Mouse (Mus musculus): Measurements from ENCODE around the gene Dhh. TPM values are rescaled to one million over a fixed set of nuclear protein-coding genes. Genes with fewer than 3 reads are reported as not detected.

Gene Dhh
- not detected in 4 replicates for total RNA-seq (2023)

GRCm38 (mm10) chr15:98897928-98898800 is at the start of gene Dhh:
Dhh (minus strand) TSS chr15:98898540.

DNA sequence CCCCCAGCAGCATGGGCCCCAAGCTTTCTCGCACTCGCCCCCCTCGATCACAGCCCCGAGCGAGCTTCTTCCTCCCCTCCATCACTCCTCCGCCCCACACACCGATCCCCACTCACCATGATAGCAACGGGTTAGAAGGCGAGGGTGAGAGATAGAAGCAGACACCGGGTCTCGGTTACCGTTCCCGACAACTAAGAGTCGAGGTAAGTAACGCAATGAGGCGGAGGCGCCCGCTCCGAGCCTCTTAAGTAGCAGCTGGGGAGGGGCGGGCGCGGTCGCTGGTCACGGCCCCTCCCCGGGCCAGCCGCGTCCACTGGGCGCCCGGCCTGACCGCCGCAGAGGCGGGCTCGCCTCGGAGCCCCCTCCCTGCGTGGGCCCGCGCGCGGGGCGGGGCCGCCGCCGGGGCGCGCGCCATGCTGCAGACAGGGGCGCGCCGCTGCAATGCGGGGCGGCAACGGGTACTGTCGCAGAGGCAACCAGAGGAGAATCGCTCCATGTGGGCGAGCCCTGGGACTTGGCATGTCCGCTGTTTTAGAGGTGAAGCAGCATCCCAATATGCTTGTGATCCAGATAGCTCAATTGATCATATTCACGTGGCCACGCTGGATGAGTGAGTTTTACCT is 36.0 kb upstream of the Dhh start, which contains the start of gene Tuba1b:
Gene Tuba1b, minus strand, starts transcription at position 349 of the 623 bp plus-strand sequence.

GRCm38 (mm10) chr15:98917538-98918498 is 19.5 kb upstream of the Dhh start, which contains the start of gene Lmbr1l:
Lmbr1l (minus strand) TSS chr15:98918231.

GRCm38 (mm10) chr15:98893940-98894745 is 4.2 kb downstream of the Dhh start, which contains the start of gene Rhebl1:
Rhebl1 (minus strand) TSS chr15:98894540.

DNA sequence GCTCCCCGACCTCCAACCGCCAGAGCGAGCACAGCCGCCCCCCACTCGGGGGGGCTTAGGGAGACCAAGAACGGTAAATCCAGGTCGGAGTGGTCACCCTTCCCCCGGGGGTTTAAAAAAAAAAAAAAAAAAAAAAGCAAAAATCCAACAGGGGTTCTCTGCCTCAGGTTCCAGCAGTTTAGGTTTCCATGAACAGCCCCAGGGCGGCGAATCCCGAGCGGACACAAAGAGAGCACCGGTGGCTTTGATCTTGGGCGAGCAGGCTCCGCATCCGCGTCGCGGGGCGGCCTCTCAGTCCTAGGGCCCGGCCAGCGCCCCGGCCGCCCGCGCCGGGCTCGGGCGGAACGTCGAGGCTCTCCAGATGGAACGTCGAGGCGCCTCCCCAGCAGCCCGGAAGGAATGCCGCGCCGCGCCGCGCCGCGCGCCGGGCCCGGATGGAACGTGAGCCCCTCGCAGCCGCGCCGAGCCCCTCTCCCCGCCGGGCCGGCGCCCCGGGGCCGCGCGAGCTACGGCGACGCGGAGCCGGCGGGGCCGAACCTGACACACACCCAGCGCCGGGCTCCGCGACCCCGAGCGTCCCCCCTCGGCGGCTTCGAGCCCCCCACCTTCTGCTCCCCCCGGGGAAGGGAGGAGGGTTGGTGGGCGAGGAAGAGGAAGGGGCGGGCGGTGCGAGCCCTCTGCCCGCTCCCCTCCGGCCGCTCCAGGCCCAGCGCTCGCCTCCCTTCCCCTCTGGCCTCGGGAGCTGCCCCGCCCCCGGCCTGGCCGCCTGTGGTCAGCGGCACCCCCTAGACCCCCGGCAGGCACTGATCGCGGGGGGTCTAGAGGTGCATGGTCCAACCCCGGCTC is 27.0 kb downstream of the Dhh start, which contains the start of gene Kmt2d:
Gene Kmt2d, minus strand, starts transcription at position 135 of the 846 bp plus-strand sequence.

Other genes with a start within 250 kb of the Dhh start
- gene Ddx23, start 235.6 kb downstream of the Dhh start, total RNA-seq (2023) = 129 to 153 TPM (median 138 TPM) in 4 replicates
- gene Rnd1, start 221.1 kb downstream of the Dhh start, total RNA-seq (2023) = 0.37 TPM in 1 of 4 replicates, not detected in the others
- not detected in 4 replicates for gene Ccdc65, start 190.3 kb downstream of the Dhh start, total RNA-seq (2023)
- 11.9 to 19.8 TPM (median 16.6 TPM) in 4 replicates for gene Fkbp11, start 170.3 kb downstream of the Dhh start, total RNA-seq (2023)
- gene Arf3, start 135.3 kb downstream of the Dhh start, total RNA-seq (2023) = 73.5 to 82.7 TPM (median 76.8 TPM) in 4 replicates
- 1.2 to 1.7 TPM (median 1.2 TPM) in 4 replicates for gene Wnt10b, start 120.4 kb downstream of the Dhh start, total RNA-seq (2023)
- gene Wnt1, start 108.7 kb downstream of the Dhh start, total RNA-seq (2023) = not detected in 4 replicates
- 0.30 to 0.75 TPM (median 0.51 TPM) in 4 replicates for gene Ddn, start 89.0 kb downstream of the Dhh start, total RNA-seq (2023)
- gene Prkag1, start 67.0 kb downstream of the Dhh start, total RNA-seq (2023) = 76.4 to 85.2 TPM (median 81.4 TPM) in 4 replicates
- gene Kmt2d, start 27.3 kb downstream of the Dhh start, total RNA-seq (2023) = 186 to 196 TPM (median 194 TPM) in 4 replicates
- gene Rhebl1, start 4.0 kb downstream of the Dhh start, total RNA-seq (2023) = 14.3 to 22.0 TPM (median 18.0 TPM) in 4 replicates
- 238 to 253 TPM (median 250 TPM) in 4 replicates for gene Lmbr1l, start 19.7 kb upstream of the Dhh start, total RNA-seq (2023)
- gene Tuba1b, start 36.0 kb upstream of the Dhh start, total RNA-seq (2023) = 132 to 163 TPM (median 139 TPM) in 4 replicates
- gene Gm49450, start 55.0 kb upstream of the Dhh start, total RNA-seq (2023) = not detected in 4 replicates
- 142 to 160 TPM (median 148 TPM) in 4 replicates for gene Tuba1a, start 55.2 kb upstream of the Dhh start, total RNA-seq (2023)
- 75.1 to 81.7 TPM (median 78.6 TPM) in 4 replicates for gene Tuba1c, start 131.4 kb upstream of the Dhh start, total RNA-seq (2023)
- not detected in 4 replicates for gene Prph, start 156.6 kb upstream of the Dhh start, total RNA-seq (2023)
- gene Troap, start 176.0 kb upstream of the Dhh start, total RNA-seq (2023) = 0.39 to 3.2 TPM (median 0.72 TPM) in 3 of 4 replicates, not detected in the other
- gene C1ql4, start 189.3 kb upstream of the Dhh start, total RNA-seq (2023) = not detected in 4 replicates
- gene Dnajc22, start 194.6 kb upstream of the Dhh start, total RNA-seq (2023) = not detected in 4 replicates
- gene Spats2, start 227.4 kb upstream of the Dhh start, total RNA-seq (2023) = not detected in 4 replicates